Mouse (Mus musculus) cerebellum, adult 11 months (tissue): ENCODE data around the gene Usp32.
"Not testable (repeated sequence)": the region's sequence is repeated elsewhere in the genome, so short reads cannot be mapped to it uniquely, and the experiment has no call there.

Source experiments
- DNase-seq: peaks from one replicate; pipeline ENCODE4 v3.0.0; 2022

Gene Usp32

GRCm38 (mm10) chr11:85139581-85140540 is at the start of gene Usp32:
Gene Usp32 (minus strand): TSS chr11:85140161.
- peak; percentile 97 for DNase-seq

- DNase-seq = no peak
These were observed 49.1 kb upstream of the Usp32 start for GRCm38 (mm10) chr11:85189110-85189509.

GRCm38 (mm10) chr11:85184839-85185238 is 44.9 kb upstream of the Usp32 start:
- DNase-seq = no peak

- DNase-seq = peak; percentile 40
These were observed 44.1 kb upstream of the Usp32 start for GRCm38 (mm10) chr11:85184082-85184481.

- DNase-seq = no peak
These were observed 43.4 kb upstream of the Usp32 start for GRCm38 (mm10) chr11:85183284-85183779.

- DNase-seq = peak; percentile 69
These were observed 42.8 kb upstream of the Usp32 start for GRCm38 (mm10) chr11:85182617-85183283.

- DNase-seq = no peak
These were observed 38.5 kb upstream of the Usp32 start for GRCm38 (mm10) chr11:85178413-85178812.

GRCm38 (mm10) chr11:85177761-85178160 is 37.8 kb upstream of the Usp32 start:
- no peak for DNase-seq

- DNase-seq = no peak
These were observed 36.0 kb upstream of the Usp32 start for GRCm38 (mm10) chr11:85175941-85176340.

GRCm38 (mm10) chr11:85170833-85171232 is 30.9 kb upstream of the Usp32 start:
- DNase-seq = no peak

- DNase-seq = peak; percentile 83
These were observed 30.2 kb upstream of the Usp32 start, which contains the start of gene 1700125H20Rik for GRCm38 (mm10) chr11:85170058-85170740. Gene 1700125H20Rik (plus strand): TSS chr11:85170404.

GRCm38 (mm10) chr11:85167503-85167902 is 27.5 kb upstream of the Usp32 start:
- no peak for DNase-seq

GRCm38 (mm10) chr11:85164371-85164770 is 24.4 kb upstream of the Usp32 start:
- DNase-seq = no peak

- not testable (repeated sequence) for DNase-seq
These were observed 23.1 kb upstream of the Usp32 start for GRCm38 (mm10) chr11:85163014-85163413.

GRCm38 (mm10) chr11:85157301-85157700 is 17.3 kb upstream of the Usp32 start:
- no peak for DNase-seq

GRCm38 (mm10) chr11:85152256-85152930 is 12.4 kb upstream of the Usp32 start:
- DNase-seq = no peak

- DNase-seq = peak; percentile 18
These were observed 1.0 kb downstream of the Usp32 start for GRCm38 (mm10) chr11:85138776-85139474.

GRCm38 (mm10) chr11:85131542-85131941 is 8.4 kb downstream of the Usp32 start:
- DNase-seq = no peak

- no peak for DNase-seq
These were observed 11.1 kb downstream of the Usp32 start for GRCm38 (mm10) chr11:85128883-85129282.

- DNase-seq = no peak
These were observed 13.5 kb downstream of the Usp32 start for GRCm38 (mm10) chr11:85126257-85127102.
